Mouse (Mus musculus) lung, embryonic 14.5 days (tissue): ENCODE measurements around the gene Pax7. TPM values are rescaled to one million over a fixed set of nuclear protein-coding genes. Genes with fewer than 3 reads are reported as not detected.

Experiments used
- ATAC-seq: fragments of 200-750 bp; cut with Nextera tagmentation; 2 replicates; pipeline ENCODE4 v1.8.0; 2017; ENCODE audit warnings: mild to moderate bottlenecking, moderate TSS enrichment, moderate library complexity; ENCODE audit not compliant: insufficient read depth
- DNase-seq: peaks from one replicate; pipeline ENCODE4 v3.0.0-alpha.2; 2015
- H3K27ac ChIP-seq: fragments of 300-500 bp; sonication (generic); 2 replicates; pipeline ENCODE4 v1.5.1; 2014; ENCODE audit warnings: low read depth, mild to moderate bottlenecking, moderate library complexity
- H3K27me3 ChIP-seq: fragments of 300-500 bp; sonication (generic); 2 replicates; pipeline ENCODE4 v1.6.1; 2014; ENCODE audit warnings: low read length, control low read depth; ENCODE audit not compliant: insufficient read depth
- H3K36me3 ChIP-seq: fragments of 300-500 bp; sonication (generic); 2 replicates; pipeline ENCODE4 v1.6.1; 2014; ENCODE audit warnings: control low read depth; ENCODE audit not compliant: insufficient read depth
- H3K4me1 ChIP-seq: fragments of 300-500 bp; sonication (generic); 2 replicates; pipeline ENCODE4 v1.6.1; 2014; ENCODE audit warnings: antibody characterized with exemption, control low read depth; ENCODE audit not compliant: insufficient read depth
- H3K4me2 ChIP-seq: fragments of 300-500 bp; sonication (generic); 2 replicates; pipeline ENCODE4 v1.6.1; 2014; ENCODE audit warnings: mild to moderate bottlenecking
- H3K4me3 ChIP-seq: fragments of 300-500 bp; sonication (generic); 2 replicates; pipeline ENCODE4 v1.5.1; 2014; ENCODE audit warnings: low read depth, low read length
- H3K9ac ChIP-seq: fragments of 300-500 bp; sonication (generic); 2 replicates; pipeline ENCODE4 v1.6.1; 2014
- H3K9me3 ChIP-seq: fragments of 300-500 bp; sonication (generic); 2 replicates; pipeline ENCODE4 v1.6.1; 2016; ENCODE audit warnings: low read depth, low read length, control low read depth
- CTCF ChIP-seq: IDR thresholded peaks from 2 replicates; pipeline ENCODE4 v1.5.1; 2016; ENCODE audit warnings: antibody characterized with exemption, low read depth
- WGBS: fragments of 180-500 bp; shearing (Covaris S2); extraction: QIAGEN DNeasy Blood & Tissue Kit; methylation state at CpG from one replicate; pipeline ENCODE4 v1.1.7; 2014; 5-methylcytosine and 5-hydroxymethylcytosine counted together
- polyA plus RNA-seq: library from polyadenylated mRNA; unstranded; fragments of >200 nt; fragmentation: Nextera tagmentation; extraction: Ambion mirVana; gene quantifications from 2 replicates; pipeline ENCODE4 v1.2.1, GENCODE M21; 2014

Gene Pax7
- polyA plus RNA-seq, 1 experiment from 2014 or later = not detected

- WGBS = 77% methylated on average over 5 of the region's 5 CpGs
Measured at GRCm38 (mm10) chr4:139718978-139719377, 114.3 kb downstream of the Pax7 start.

GRCm38 (mm10) chr4:139716477-139717169, 116.7 kb downstream of the Pax7 start:
- no peak overlapping the region for H3K4me3 ChIP-seq
- H3K9me3 ChIP-seq = no peaks in the 10 kb centered on the region
- no peak overlapping the region for H3K4me2 ChIP-seq
- no peak overlapping the region for H3K27ac ChIP-seq
- 80% methylated on average over 10 of the region's 10 CpGs for WGBS
- H3K4me1 ChIP-seq = no peaks in the 10 kb centered on the region
- no peaks in the 10 kb centered on the region for H3K36me3 ChIP-seq
- DNase-seq = no peak
- no peak for TF ChIP-seq CTCF
- H3K9ac ChIP-seq = no peak overlapping the region
- no peaks in the 10 kb centered on the region for H3K27me3 ChIP-seq
- no peak for ATAC-seq

More at GRCm38 (mm10) chr4:139718978-139719377, 114.3 kb downstream of the Pax7 start:
- Histone ChIP-seq H3K36me3 (no peaks in the 10 kb centered on the region), H3K27me3 (no peaks in the 10 kb centered on the region), H3K9me3 (no peaks in the 10 kb centered on the region), H3K9ac (no peak overlapping the region), H3K27ac (no peak overlapping the region), H3K4me3 (no peak overlapping the region), H3K4me1 (no peaks in the 10 kb centered on the region), H3K4me2 (no peak overlapping the region)
- no peak for DNase-seq
- ATAC-seq = no peak
- no peak for TF ChIP-seq CTCF

GRCm38 (mm10) chr4:139715241-139715932, 117.9 kb downstream of the Pax7 start:
- 28% methylated on average over 13 of the region's 13 CpGs for WGBS
- H3K36me3 ChIP-seq = no peaks in the 10 kb centered on the region
- no peak overlapping the region for H3K9ac ChIP-seq
- H3K4me1 ChIP-seq = no peaks in the 10 kb centered on the region
- H3K4me2 ChIP-seq = no peak overlapping the region
- H3K27me3 ChIP-seq = no peaks in the 10 kb centered on the region
- no peak for DNase-seq
- H3K4me3 ChIP-seq = no peak overlapping the region
- TF ChIP-seq CTCF = no peak
- H3K27ac ChIP-seq = no peak overlapping the region
- no peak for ATAC-seq
- H3K9me3 ChIP-seq = no peaks in the 10 kb centered on the region

- H3K36me3 ChIP-seq = no peaks in the 10 kb centered on the region
- no peak overlapping the region for H3K4me3 ChIP-seq
- no peaks in the 10 kb centered on the region for H3K4me1 ChIP-seq
- WGBS = 43% methylated on average over 25 of the region's 25 CpGs
- H3K9me3 ChIP-seq = no peaks in the 10 kb centered on the region
- no peak overlapping the region for H3K9ac ChIP-seq
- ATAC-seq = no peak
- no peak for TF ChIP-seq CTCF
- no peak overlapping the region for H3K4me2 ChIP-seq
- no peaks in the 10 kb centered on the region for H3K27me3 ChIP-seq
- DNase-seq = no peak
- H3K27ac ChIP-seq = no peak overlapping the region
Measured at GRCm38 (mm10) chr4:139710467-139711334, 122.6 kb downstream of the Pax7 start.

- H3K4me1 ChIP-seq = no peaks in the 10 kb centered on the region
- no peaks in the 10 kb centered on the region for H3K27me3 ChIP-seq
- no peaks in the 10 kb centered on the region for H3K36me3 ChIP-seq
- ATAC-seq = no peak
- peak; percentile 6 for DNase-seq
- no peak overlapping the region for H3K9ac ChIP-seq
- H3K9me3 ChIP-seq = no peaks in the 10 kb centered on the region
- H3K4me3 ChIP-seq = no peak overlapping the region
- WGBS = 66% methylated on average over 5 of the region's 5 CpGs
- no peak overlapping the region for H3K4me2 ChIP-seq
- H3K27ac ChIP-seq = no peak overlapping the region
- no peak for TF ChIP-seq CTCF
Measured at GRCm38 (mm10) chr4:139705986-139706385, 127.3 kb downstream of the Pax7 start.

- no peak for ATAC-seq
- Histone ChIP-seq H3K4me3 (no peak overlapping the region), H3K9ac (no peak overlapping the region), H3K4me1 (no peaks in the 10 kb centered on the region), H3K9me3 (no peaks in the 10 kb centered on the region), H3K27me3 (no peaks in the 10 kb centered on the region), H3K27ac (no peak overlapping the region), H3K4me2 (no peak overlapping the region), H3K36me3 (no peaks in the 10 kb centered on the region)
- WGBS = 81% methylated on average over 11 of the region's 11 CpGs
- no peak for DNase-seq
- peak; percentile 43 for TF ChIP-seq CTCF
Measured at GRCm38 (mm10) chr4:139703468-139703867, 129.9 kb downstream of the Pax7 start.

GRCm38 (mm10) chr4:139702914-139703313, 130.4 kb downstream of the Pax7 start:
- no peak overlapping the region for H3K4me3 ChIP-seq
- ATAC-seq (no peak), DNase-seq (no peak)
- H3K36me3 ChIP-seq = no peaks in the 10 kb centered on the region
- H3K27me3 ChIP-seq = no peaks in the 10 kb centered on the region
- no peaks in the 10 kb centered on the region for H3K9me3 ChIP-seq
- H3K4me1 ChIP-seq = no peaks in the 10 kb centered on the region
- H3K4me2 ChIP-seq = no peak overlapping the region
- TF ChIP-seq CTCF = no peak
- 43% methylated on average over 4 of the region's 4 CpGs for WGBS
- no peak overlapping the region for H3K27ac ChIP-seq
- H3K9ac ChIP-seq = no peak overlapping the region
